Mouse (Mus musculus) erythroblast, adult 5-6 weeks (primary cell): ENCODE data around the gene 1700028P14Rik. TPM values are rescaled to one million over a fixed set of nuclear protein-coding genes. Genes with fewer than 3 reads are reported as not detected.

Experiments
- ATAC-seq: replicated peaks from 2 replicates; pipeline ENCODE4 v1.8.0; 2016; ENCODE audit warnings: moderate number of reproducible peaks, mild to moderate bottlenecking, moderate TSS enrichment, inconsistent platforms; ENCODE audit not compliant: poor library complexity, low FRiP score, severe bottlenecking
- total RNA-seq, 2 experiments: library from RNA; stranded (forward) in 1 of 2; stranded (reverse) in 1 of 2; fragments of 150-400 nt in 1 of 2; fragments of 200-764, 138-1000 nt in 1 of 2; gene quantifications; 2 replicates each; pipeline versions ENCODE4 v1.2.3 to v1.2.4; 2015 to 2017; ENCODE audit warnings: low replicate concordance in 2 of 2

Gene 1700028P14Rik
- total RNA-seq (2015; ENCODE audit: low replicate concordance) (not detected in 2 replicates), total RNA-seq (2017; ENCODE audit: low replicate concordance) (not detected in 2 replicates)

DNA sequence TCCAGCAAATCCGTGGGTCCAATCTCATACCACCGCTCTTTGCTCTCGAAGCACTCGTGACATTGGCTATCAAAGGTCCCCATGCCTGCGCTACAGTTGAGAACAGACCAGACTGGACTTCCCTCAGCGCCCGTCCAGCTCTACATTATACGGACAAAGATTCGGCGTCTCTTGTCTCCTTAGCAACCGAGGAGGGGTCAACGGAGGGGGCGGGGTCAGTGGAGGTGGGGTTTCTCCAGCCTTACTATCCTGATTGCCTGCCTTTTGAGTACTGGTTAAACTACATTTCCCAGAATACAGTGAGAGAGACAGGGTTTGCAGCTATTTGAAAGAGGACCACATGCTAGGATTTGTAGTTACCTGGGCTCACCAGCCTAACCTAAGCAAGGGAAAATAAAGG is at the start of gene 1700028P14Rik:
Gene 1700028P14Rik (minus strand): TSS at position 169 of the 400 bp plus-strand sequence.
- ATAC-seq, result no peak

DNA sequence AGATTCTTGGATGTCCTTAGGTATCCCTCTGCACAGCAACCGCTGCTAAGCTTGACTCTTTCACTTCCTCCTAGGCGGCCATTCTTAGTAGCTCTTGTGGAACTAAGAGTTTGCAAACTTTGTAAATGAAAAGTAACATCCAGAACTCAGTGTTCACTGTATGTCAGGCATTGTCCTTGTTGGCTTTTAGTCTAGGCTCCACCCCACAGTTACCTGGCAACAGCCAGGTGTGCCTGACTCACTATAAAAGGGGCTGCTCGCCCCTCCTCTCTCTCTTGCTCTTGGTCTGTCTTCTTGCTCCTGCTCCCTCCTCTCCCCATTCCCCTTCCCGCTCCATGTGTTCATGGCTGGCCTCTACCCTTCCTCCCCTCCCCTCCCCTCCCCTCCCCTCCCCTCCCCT is 46.5 kb upstream of the 1700028P14Rik start:
- no peak for ATAC-seq

DNA sequence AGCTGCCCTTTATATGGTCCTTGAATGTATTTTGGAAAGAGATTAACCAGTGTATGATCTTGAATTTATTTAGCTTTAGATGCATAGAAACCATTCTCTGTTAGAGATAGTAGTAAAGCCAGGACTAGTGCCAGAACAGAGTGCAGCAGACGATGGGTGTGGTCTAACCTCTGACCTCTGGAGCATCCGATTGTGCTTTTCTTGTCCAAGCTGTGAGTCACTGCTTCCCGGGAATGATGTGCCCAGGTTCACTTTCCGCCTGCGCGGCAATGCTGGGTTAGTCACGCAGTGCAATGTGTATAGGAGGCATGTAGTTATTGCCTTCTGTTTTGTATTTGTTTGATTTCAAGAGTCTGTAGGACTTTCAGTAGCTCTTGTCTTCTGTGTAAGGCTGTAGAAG is 45.8 kb upstream of the 1700028P14Rik start:
- ATAC-seq, result no peak

DNA sequence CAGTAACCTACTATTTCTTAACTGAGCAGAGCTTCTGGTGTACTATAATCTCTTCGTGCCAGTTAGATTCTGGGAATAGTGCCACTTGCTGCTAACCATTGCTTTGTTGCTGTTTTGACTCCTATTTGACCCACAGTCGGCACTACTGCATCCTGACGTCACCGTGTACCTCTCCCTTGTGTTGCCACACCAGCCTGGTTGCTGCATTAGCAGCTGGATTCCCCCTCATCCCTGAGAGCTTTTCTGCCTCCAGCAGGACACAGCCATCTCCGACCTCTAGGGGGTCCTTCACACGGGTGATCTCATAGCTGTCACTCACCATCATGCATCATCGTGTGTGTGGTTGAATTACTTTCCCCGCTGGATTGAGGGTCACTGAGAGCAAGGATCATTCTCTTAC is 45.2 kb upstream of the 1700028P14Rik start:
- no peak for ATAC-seq

DNA sequence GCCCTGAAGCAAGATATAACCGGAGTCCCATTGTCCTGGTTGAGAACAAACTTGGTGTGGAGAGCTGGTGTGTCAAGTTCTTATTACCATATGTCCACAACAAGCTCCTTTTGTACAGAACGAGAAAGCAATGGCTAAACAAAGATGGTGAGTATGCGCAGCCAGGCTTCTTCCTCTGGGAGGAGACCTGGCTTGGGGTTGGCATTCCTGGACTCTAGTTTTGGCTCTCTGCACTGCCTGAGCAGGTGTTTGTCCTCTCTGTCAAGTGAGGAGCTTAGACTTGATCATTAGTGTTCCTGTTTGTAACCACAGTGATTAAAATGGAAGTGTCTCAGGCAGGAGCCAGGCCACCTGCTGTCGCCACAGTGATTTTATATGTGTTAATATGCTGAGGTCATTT is 41.7 kb upstream of the 1700028P14Rik start:
- ATAC-seq, result no peak

DNA sequence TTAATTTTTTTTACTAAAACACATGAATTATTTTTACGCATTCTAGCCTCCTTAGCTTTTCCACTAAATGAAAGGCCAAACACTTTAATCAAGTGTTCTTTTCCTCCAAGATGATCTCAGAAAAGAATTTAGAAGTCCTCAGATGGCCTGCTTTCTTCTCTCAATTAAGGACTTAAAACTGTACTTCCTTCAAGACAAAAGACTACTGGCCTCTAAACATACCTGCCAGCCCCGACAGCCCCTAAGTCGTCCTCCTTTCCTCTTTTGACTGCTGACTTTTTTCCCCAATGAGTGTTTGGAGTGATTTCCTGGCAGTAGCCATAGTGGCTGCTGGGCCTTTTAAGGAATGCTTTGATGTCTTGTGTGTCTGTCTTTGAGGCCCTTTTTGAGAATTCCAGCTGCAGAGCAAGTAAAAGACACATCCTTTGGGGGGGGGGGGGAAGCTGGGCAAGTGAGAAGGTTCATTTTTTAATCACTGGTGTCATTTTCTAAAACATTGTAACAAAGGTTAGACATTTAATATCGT is 35.9 kb upstream of the 1700028P14Rik start:
- ATAC-seq, result no peak

DNA sequence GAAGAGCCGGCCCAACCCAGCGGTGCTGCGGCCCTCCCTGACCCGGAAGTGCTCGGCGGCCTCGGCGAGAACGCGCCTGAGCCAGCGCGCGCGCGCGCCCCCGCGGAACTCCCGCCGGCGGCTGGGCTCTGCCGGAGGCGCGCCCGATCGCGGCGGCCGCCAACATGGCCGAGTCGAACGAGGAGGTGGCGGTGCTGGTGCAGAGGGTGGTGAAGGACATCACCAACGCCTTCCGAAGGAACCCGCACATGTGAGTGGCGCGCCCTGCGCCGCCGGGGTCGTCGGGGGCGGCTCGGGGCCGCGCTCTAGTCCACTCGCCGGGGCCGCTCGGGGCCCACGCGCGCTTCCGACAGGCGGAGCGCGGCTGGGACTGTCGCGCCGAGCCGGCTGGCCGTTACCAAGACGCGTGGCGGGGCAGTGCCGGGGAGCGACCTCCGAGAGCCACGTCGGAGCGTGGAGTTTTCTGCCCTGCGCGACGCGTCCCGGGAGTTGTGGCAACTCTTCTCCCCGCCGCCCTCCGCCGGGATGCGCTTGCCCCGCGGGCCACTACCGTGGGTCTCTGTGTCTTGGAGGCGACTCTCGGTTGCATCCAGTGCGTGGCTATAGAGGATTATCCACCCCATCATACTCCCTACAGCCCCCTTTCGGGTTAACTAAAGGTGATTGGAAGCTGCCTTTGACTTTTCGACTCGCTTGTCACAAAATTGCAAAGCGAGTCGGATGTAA is 34.8 kb upstream of the 1700028P14Rik start, which contains the start of gene Ptar1:
Gene Ptar1 (plus strand): TSS at position 134 of the 726 bp plus-strand sequence.
- peak; percentile 90 for ATAC-seq

DNA sequence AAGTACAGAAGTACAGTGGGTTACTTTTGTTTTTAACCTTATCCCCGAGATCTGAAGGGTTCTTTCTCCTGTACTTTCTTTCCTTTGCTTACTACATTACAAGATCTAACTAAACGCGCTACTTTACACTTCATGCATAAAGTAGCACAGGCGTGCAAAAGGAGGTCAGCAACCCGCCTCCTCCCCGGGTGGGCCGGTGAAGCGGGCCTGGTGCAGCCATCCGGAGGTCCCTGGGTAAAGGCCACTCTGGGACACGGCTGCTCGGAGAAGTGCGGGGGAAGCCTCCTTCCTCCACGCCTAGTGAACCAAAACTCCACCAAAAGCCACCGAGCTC is 34.3 kb upstream of the 1700028P14Rik start:
- no peak for ATAC-seq

DNA sequence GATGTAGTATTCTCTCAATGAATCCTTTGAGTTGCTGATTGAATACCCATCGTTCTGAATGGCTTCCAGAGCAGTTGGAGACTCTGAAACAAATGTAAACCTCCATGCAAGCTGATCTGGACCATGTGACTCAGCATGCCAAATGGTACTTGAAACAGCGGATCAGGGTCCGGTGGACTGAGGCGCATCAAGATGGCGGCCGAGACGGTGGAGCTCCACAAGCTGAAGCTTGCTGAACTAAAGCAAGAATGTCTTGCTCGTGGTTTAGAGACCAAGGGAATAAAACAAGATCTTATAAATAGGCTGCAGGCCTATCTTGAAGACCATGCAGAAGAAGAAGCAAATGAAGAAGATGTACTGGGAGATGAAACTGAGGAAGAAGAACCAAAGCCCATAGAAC is 23.0 kb upstream of the 1700028P14Rik start:
- ATAC-seq, result peak; percentile 78

DNA sequence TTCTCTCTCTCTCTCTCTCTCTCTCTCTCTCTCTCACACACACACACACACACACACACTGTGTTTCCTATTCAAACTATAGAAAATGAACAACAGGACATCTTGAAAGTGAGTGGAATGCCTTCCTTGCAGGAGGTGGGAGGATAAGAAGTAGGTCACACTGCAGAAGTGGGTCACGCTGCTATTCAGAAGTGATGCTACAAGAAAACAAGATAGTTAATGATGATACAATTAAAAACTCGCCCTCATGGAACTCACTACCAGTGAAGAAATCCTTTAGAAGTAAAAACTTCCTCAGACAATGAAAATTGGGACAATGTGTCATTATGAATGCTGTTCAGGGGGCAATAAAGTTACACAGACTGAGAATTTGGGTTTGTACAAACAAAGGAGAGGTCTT is 20.4 kb upstream of the 1700028P14Rik start:
- ATAC-seq, result no peak

DNA sequence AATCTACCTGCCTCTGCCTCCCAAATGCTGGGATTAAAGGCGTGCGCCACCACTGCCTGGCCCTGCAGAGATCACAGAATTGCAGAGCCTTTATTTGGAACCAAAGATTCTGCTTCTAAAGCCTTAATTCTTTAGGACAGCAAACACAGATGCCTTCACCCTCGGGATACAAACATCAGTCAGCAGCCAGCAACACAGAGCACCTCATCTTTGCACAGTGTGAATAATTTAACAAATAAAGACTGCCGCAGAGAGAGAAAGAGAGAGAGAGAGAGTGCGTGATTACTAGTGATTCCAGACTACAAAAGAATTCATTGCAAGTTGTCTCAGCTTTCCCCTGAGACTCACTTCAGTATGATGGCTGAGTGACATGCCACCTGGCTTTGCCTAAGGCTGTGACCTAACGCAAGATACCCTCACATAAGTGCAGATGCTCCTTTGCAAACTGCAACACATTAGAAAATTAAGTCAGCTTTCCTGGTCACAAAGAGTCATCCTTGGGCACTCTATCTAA is 15.6 kb upstream of the 1700028P14Rik start:
- no peak for ATAC-seq

DNA sequence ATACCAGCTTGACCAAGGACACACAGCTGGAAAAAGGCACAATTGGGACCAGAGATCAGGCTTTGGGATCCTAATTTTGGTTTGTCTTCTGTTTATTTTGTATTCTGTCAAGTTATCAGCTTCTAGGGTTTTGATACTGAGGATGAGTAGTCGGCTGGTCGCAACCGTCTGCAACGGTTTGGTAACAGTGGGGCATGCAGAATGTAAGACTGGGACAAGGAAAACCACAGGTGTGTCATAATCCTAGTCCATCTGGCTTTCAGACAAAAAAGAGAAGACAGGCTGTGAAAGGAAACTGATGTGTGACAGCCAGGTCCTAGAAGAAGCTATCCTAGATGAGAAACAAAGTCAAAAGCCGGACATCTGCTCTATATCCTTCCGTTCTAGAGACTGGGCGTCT is 11.5 kb upstream of the 1700028P14Rik start:
- no peak for ATAC-seq

DNA sequence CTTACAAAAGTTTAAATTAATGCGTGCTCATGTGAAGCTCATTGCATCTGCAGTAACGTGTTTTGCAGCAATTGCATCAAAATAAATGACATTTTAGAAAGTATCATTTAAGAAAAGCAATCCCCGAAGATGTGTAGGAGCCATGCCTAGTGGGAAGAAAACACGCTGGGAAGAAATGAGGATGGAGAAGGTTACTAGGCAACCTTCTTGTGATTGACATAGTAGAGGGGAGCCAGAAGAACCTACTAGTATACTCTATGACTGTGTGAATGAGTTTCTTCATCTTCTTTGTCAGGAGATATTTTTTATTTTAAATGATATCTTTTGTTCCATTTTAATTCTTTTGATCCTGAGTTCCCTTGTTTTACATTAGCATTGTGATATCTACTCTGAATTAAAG is 5.7 kb upstream of the 1700028P14Rik start:
- ATAC-seq, result no peak

DNA sequence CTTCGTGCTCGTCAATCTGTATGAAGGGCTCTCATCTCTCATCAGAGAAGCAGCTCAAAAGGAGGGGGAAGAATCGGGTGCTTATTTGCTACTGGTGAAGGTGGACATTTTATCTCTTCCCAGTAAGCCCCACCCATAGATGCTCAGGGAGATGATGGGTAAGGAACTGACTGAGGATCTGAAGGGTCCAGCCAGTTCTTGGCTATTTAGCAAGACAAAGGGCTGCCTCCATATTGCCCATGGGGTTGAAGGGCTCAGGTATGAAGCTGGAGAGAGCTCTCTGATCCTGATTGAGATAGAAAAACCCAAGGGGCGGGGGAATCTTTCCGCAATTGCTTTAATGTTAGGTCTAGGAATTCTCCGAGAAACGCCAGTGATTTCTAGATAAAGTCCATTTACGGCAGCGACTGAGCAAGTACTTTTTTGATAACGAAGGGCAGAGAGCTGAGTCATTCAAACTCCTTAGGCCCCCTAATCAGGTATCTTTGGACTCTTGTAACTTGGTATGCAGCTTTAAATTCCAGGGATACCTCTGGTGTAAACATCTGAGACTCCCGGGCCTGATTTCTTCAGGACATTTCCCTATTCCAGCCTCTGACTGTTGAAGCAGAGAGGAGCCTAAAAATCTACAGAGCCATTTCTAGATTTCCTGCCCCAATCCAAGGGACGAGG is 4.8 kb upstream of the 1700028P14Rik start:
- ATAC-seq, result no peak

DNA sequence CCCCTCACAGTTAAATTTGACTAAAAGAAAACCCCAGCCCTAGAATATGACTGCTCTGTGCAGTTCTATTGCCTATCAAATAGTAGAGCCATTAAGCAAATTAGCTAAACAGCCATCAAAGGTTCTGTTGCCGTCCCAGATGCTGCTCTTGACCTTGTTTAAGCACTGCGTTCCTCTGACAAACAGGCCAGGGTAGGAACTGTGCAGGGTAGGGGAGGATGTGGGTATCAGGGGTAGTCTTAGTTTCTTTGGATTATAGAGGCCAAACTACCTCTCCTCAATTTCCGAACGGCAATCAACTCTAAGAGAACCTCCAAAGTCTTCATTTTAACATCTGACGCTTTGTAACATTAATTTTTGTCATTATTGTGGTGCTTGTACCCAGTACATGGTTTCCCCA is 542 bp upstream of the 1700028P14Rik start:
- ATAC-seq, result no peak

DNA sequence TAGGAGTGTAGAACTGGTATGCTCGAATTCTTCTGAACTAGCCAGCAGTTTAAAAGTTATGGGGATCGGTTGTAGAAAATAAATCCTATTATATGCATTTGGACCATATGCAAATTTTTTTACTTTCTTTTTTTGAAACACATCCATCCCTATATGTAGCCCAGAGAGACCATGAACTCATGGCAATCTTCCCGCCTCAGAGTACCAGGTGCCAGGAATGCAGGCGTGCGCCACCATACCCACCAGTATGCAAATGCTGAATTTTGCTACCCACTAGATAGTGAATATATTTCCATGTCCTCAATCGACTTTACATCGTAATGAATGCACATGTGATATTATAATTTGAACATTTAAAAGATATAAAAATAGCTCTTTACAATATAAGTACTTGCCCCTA is 5.3 kb downstream of the 1700028P14Rik start:
- ATAC-seq, result no peak

DNA sequence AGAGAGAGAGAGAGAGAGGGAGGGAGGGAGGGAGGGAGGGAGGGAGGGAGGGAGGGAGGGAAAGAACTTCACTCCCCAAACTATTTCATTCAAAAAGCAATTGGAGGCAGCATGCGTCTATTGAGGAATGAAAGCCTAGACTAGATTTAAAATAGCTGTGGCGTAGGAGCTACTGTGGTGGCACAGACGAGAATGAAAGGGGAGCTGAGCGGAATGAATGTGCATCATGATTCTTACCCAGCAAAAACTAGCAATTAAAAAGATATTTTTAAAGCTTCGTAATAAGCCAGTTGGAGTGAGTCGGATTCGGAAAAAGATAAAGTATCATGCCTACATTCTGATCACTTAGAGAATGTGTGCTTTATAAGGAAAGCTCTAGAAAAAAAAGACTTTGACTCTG is 7.3 kb downstream of the 1700028P14Rik start:
- ATAC-seq, result no peak

DNA sequence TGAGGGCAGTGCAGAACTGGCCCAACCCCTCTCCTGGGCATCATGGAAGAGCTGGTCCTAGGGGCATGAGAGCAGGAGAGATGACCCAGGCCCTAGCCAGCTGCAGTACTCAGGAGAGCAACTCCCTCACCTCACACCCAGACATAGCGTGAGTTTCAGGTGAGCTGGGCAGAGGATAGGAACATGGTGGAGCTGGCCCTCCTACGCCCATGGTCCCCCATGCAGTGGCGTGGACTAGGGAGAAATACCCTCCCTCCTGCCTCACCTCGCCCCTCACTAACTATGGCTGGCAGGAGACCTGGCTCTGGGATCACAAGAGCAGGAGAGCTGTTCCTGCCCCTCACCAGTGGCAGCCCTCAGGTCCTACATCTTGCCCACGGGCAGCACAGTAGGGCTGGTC is 8.8 kb downstream of the 1700028P14Rik start:
- no peak for ATAC-seq

DNA sequence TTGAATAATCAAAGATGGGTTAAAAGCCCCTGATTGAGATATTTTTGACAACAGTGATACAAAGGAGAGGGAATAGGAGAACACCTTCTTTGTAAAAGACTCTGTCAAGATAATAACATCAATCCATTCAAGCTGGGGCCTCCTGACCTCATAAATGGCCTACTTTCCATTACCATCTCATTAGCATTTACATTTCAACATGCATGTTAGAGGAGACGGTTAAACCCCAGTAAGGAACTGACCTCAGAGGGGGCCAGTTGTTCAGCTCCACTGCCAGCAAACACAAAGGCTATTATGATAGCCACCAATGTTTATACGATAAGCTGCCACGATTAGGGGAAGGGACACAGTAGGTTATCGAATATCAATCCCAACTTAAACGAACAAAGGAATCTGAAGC is 15.8 kb downstream of the 1700028P14Rik start:
- ATAC-seq, result no peak

DNA sequence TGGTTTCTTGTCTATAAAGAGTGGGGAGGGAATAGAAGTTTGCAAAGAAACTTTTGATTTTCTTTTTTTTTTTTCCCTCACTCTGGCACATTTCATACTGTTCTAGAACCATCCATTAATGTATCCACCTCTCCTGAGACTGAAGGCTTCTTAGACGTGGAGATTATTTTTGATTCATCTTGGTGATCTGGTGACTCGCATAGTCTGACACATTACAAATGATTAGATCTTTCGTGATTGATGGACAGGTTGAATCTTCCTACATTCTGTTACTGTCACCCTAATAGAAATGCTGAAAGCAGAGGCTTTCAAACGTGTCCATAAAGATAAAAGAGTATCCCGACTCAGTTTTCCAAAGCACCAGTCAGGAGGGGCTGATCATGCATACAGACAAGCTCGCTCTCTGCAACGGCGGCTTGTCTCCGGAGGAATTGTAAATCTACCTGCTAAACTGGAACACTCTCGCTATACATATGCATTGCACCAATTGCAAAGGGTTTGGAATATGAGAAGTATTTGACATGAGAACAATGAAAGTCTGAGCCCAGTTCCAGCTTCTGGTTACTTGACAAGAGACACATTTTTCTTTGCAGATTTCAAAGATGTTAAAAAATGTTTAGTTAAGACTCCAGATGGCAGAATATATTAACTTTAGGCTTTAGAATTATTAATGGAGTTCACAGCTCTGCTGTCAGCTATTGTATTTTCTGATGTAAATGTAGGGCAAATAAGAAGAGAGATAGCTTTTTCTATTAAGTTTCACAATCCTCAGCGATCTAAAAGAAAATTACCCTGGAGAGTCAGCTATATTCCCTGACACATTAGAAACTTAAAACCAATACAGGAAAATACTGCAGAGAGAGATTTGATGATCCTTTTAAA is 20.8 kb downstream of the 1700028P14Rik start:
- ATAC-seq, result no peak
